Mouse (Mus musculus) cerebellum, adult 11 months (tissue): ENCODE results near the gene Ppia.
"Not testable (repeated sequence)": the region's sequence is repeated elsewhere in the genome, so short reads cannot be mapped to it uniquely, and the experiment has no call there.

Experiments
- DNase-seq: peaks from one replicate; pipeline ENCODE4 v3.0.0; 2022

Ppia gene

GRCm38 (mm10) chr11:6443102-6443501 is 27.9 kb downstream of the Ppia start:
- DNase-seq = no peak

GRCm38 (mm10) chr11:6443727-6444076 is 28.5 kb downstream of the Ppia start:
- no peak for DNase-seq

GRCm38 (mm10) chr11:6444077-6444853 is 29.0 kb downstream of the Ppia start, which contains the start of gene H2afv:
Gene H2afv (minus strand): TSS chr11:6444443.
- peak; percentile 100 for DNase-seq

GRCm38 (mm10) chr11:6445441-6445840 is 30.2 kb downstream of the Ppia start:
- DNase-seq = no peak

- DNase-seq = no peak
These were observed 30.7 kb downstream of the Ppia start for GRCm38 (mm10) chr11:6445951-6446350.

- no peak for DNase-seq
These were observed 32.2 kb downstream of the Ppia start for GRCm38 (mm10) chr11:6447493-6447892.

GRCm38 (mm10) chr11:6448155-6448554 is 32.9 kb downstream of the Ppia start:
- not testable (repeated sequence) for DNase-seq

- DNase-seq = no peak
These were observed 40.8 kb downstream of the Ppia start for GRCm38 (mm10) chr11:6456083-6456482.

GRCm38 (mm10) chr11:6463159-6463837 is 48.1 kb downstream of the Ppia start:
- no peak for DNase-seq

- peak; percentile 62 for DNase-seq
These were observed 49.9 kb downstream of the Ppia start for GRCm38 (mm10) chr11:6465122-6465521.

- no peak for DNase-seq
These were observed 53.3 kb downstream of the Ppia start for GRCm38 (mm10) chr11:6468541-6468940.
